Mouse (Mus musculus): ENCODE data around the gene 4930523C07Rik. TPM values are rescaled to one million over a fixed set of nuclear protein-coding genes. Genes with fewer than 3 reads are reported as not detected.

Gene 4930523C07Rik
- polyA plus RNA-seq (2015; fragmentation: Nextera tagmentation; extraction: Ambion mirVana): 11.8 TPM in 2 replicates

DNA sequence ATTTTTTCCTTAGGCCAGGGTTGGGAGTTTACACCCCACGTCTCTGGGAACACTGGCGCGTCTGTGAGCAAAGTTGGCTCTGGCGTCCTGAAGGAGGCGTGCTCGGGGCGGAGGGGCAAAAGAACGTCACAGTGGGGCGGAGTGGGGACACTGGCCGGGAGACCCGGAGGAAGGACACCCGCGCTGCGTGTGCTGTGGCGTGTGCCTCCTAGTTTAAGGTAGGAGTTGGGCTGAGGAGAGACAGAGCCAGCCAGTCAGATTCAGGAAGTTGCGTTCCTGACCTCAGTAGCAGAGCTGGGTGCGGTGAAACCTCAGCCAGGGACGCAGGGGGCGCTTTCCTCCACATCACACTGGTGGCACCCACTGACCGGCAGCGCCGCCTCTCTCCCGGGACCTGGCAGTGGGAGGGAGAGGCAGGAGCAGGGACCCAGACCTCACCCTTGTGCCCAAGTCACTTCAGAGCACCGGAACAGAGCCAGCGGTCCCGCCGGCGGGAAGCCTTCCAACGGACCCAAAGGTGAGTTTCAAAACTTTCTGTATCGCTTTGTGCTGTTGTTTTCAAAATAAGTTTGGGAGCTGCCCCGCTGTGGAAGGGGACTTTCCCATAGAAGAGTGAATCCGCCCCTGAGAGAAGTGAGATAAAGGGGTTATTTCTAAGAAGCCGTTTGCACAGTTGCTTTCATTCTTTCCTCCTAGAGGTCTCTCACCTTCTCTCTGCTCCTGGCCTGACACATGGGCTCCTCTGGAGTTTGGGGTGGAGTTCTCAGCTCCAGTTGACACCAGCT, at the start of gene 4930523C07Rik:
4930523C07Rik (plus strand) TSS at position 146 of the 785 bp plus-strand sequence.
- no peaks in the 10 kb centered on the region; the same call in 1 of the 2 replicates for H3K27me3 ChIP-seq
- H3K27ac ChIP-seq: no peak within 1 kb of the TSS; the same call in 1 of the 2 replicates
- peak within 1 kb of the TSS; percentile 72 for H3K9ac ChIP-seq
- peak within 1 kb of the TSS; percentile 82 for H3K4me2 ChIP-seq (replicated peaks)
- no peaks in the 10 kb centered on the region for H3K36me3 ChIP-seq
- no peaks in the 10 kb centered on the region for H3K9me3 ChIP-seq
- peak within 1 kb of the TSS; percentile 51 for H3K4me3 ChIP-seq
- whole genome bisulfite sequencing: 4% methylated on average over 33 of the region's 33 CpGs
- peak; percentile 67 for ATAC-seq (ENCODE audit: low FRiP score, low read depth)
- H3K4me1 ChIP-seq: 0 out of 2 replicates have a peak, but pooled peaks cover 5% of the 10 kb centered on the region

GRCm38 (mm10) chr1:159997329-159997728, 46.9 kb upstream of the 4930523C07Rik start:
- Histone ChIP-seq H3K9ac (no peak overlapping the region), H3K4me3 (no peak overlapping the region), H3K4me2 (replicated peaks) (no peak overlapping the region), H3K27ac (no peak overlapping the region), H3K36me3 (no peaks in the 10 kb centered on the region), H3K9me3 (no peaks in the 10 kb centered on the region), H3K27me3 (no peaks in the 10 kb centered on the region), H3K4me1 (no peaks in the 10 kb centered on the region)
- ATAC-seq (ENCODE audit: low FRiP score, low read depth): no peak
- WGBS: 60% methylated on average over 2 of the region's 2 CpGs

GRCm38 (mm10) chr1:159998349-159998748, 45.8 kb upstream of the 4930523C07Rik start:
- Histone ChIP-seq H3K4me1 (no peaks in the 10 kb centered on the region), H3K9ac (no peak overlapping the region), H3K9me3 (no peaks in the 10 kb centered on the region), H3K4me2 (replicated peaks) (no peak overlapping the region), H3K27ac (no peak overlapping the region), H3K36me3 (no peaks in the 10 kb centered on the region), H3K4me3 (no peak overlapping the region), H3K27me3 (no peaks in the 10 kb centered on the region)
- WGBS: 76% methylated on average over 1 of the region's 1 CpGs
- ATAC-seq (ENCODE audit: low FRiP score, low read depth): no peak

GRCm38 (mm10) chr1:159999232-159999631, 45.0 kb upstream of the 4930523C07Rik start:
- Histone ChIP-seq H3K4me1 (no peaks in the 10 kb centered on the region), H3K9me3 (no peaks in the 10 kb centered on the region), H3K27ac (no peak overlapping the region), H3K9ac (no peak overlapping the region), H3K4me2 (replicated peaks) (no peak overlapping the region), H3K4me3 (no peak overlapping the region), H3K36me3 (no peaks in the 10 kb centered on the region), H3K27me3 (no peaks in the 10 kb centered on the region)
- WGBS: 77% methylated on average over 3 of the region's 3 CpGs
- ATAC-seq (ENCODE audit: low FRiP score, low read depth): no peak

DNA sequence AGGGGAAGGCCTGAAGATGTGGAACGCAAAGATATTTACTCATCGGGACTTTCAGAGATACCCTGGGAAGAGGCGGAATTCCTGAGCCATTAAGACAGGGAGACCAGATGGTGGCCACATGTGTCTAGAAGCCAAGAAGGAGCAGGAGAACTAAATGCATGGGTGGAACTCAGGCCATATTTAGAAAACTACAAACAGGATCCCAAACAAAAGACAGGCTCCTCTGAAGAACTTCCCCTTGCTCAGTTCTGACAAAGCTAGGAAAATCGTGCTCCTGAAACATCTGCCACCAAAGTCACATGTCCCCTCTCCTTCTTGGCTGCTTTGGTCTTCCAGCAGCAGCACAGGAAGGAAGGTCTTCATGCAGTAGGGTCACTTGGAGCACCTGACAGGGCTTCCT, 38.9 kb upstream of the 4930523C07Rik start:
- Histone ChIP-seq H3K4me3 (no peak overlapping the region), H3K27me3 (no peaks in the 10 kb centered on the region), H3K9ac (no peak overlapping the region), H3K4me1 (no peaks in the 10 kb centered on the region), H3K27ac (no peak overlapping the region), H3K36me3 (no peaks in the 10 kb centered on the region), H3K9me3 (no peaks in the 10 kb centered on the region), H3K4me2 (replicated peaks) (no peak overlapping the region)
- ATAC-seq (ENCODE audit: low FRiP score, low read depth): no peak
- WGBS: 76% methylated on average over 4 of the region's 4 CpGs

DNA sequence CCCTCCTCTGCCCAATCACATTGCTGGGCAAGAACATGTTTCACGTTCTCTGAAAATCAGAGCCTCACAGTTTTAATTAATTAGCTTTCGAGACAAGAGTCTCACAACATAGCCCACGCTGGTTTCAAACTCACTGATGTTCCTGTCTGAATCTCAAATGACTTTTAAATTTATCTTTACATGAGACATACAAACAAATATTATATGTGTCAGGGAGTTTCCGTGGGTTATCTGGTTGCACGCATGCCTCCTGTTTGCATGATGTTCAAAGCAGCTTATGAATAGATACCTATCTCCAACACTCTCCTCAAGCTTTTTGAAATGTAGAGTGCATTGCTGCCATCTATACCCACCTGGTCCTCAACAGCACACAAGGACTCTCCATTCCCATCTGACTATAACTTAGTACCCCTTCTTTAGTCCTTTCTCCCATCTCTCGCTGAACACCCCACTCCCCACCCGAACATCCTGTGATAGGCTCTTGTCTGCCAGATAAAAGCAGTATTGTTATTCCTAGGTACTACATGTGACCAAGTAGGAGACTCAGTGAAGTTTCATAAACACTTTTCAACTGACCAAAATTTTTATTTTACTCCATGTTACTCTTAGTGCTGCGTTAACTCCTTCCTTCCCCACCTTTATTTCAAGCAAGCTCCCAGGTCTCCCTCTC, 37.1 kb upstream of the 4930523C07Rik start:
- 90% methylated on average over 8 of the region's 8 CpGs for WGBS
- Histone ChIP-seq H3K27ac (no peak overlapping the region), H3K27me3 (no peaks in the 10 kb centered on the region), H3K4me1 (no peaks in the 10 kb centered on the region), H3K36me3 (no peaks in the 10 kb centered on the region), H3K4me2 (replicated peaks) (no peak overlapping the region), H3K4me3 (no peak overlapping the region), H3K9me3 (no peaks in the 10 kb centered on the region), H3K9ac (no peak overlapping the region)
- ATAC-seq (ENCODE audit: low FRiP score, low read depth): no peak

DNA sequence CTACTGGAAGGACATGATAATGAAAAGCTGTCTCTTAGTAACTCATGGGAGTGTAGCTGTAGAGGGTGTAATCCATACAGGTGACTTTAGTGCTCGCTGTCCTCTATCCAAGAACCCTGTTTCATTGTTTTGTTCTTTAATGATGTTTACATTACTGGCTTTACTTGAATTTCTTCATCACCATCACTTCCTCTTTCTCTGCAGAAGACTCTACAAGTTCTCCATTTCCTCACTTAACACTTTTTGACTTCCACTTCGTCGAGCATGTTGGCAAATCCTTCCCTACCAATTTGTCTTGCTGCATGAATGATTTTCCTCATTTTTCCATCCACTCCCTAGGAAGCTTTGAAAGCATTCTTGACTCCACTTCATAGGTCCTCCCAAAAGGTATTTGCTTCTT, 31.1 kb upstream of the 4930523C07Rik start:
- WGBS: 84% methylated on average over 3 of the region's 3 CpGs
- no peak overlapping the region for H3K4me2 ChIP-seq (replicated peaks)
- no peaks in the 10 kb centered on the region for H3K27me3 ChIP-seq
- H3K9ac ChIP-seq: no peak overlapping the region
- no peak overlapping the region for H3K4me3 ChIP-seq
- no peaks in the 10 kb centered on the region for H3K36me3 ChIP-seq
- no peaks in the 10 kb centered on the region for H3K9me3 ChIP-seq
- ATAC-seq (ENCODE audit: low FRiP score, low read depth): no peak
- H3K27ac ChIP-seq: no peak overlapping the region
- H3K4me1 ChIP-seq: no peaks in the 10 kb centered on the region

DNA sequence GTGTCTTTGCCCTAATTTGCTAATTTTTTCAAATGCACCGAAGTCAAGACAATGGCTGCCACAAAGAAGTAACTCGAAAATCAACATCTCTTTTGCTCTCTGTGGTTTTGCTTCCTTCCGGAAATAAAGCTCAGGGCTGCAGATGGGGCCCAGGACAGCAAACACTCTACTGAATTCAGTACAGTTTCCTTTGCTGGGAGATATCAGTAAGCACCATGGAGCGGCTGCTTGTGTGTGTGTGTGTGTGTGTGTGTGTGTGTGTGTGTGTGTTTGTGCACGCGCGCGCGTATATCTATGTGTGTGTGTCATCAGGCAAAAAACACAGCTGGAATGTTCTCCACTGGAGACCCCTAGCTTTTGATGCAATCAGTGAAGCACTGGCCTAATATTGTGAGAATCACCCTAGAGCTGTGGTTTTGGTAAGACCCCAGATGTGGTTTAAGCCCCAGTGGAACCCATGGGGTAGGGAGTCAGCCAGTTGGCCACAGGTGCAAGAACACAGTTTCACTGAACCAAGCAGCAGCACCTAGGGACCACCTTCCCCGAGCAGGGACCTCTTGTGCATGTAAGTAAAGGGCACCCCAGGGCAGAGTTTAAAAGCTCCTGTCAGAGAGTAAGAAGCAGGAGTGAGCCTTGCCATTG, 19.7 kb upstream of the 4930523C07Rik start:
- Histone ChIP-seq H3K4me1 (no peaks in the 10 kb centered on the region), H3K9ac (no peak overlapping the region), H3K9me3 (no peaks in the 10 kb centered on the region), H3K36me3 (no peaks in the 10 kb centered on the region), H3K4me3 (no peak overlapping the region), H3K27me3 (no peaks in the 10 kb centered on the region), H3K27ac (no peak overlapping the region), H3K4me2 (replicated peaks) (no peak overlapping the region)
- ATAC-seq (ENCODE audit: low FRiP score, low read depth): no peak
- 91% methylated on average over 10 of the region's 10 CpGs for WGBS

GRCm38 (mm10) chr1:160025146-160025894, 18.9 kb upstream of the 4930523C07Rik start:
- H3K4me1 ChIP-seq: no peaks in the 10 kb centered on the region
- no peaks in the 10 kb centered on the region for H3K36me3 ChIP-seq
- 71% methylated on average over 11 of the region's 11 CpGs for WGBS
- no peak for ATAC-seq (ENCODE audit: low FRiP score, low read depth)
- no peak overlapping the region for H3K27ac ChIP-seq
- no peaks in the 10 kb centered on the region for H3K27me3 ChIP-seq
- H3K4me2 ChIP-seq (replicated peaks): no peak overlapping the region
- no peaks in the 10 kb centered on the region for H3K9me3 ChIP-seq
- no peak overlapping the region for H3K4me3 ChIP-seq
- no peak overlapping the region for H3K9ac ChIP-seq

DNA sequence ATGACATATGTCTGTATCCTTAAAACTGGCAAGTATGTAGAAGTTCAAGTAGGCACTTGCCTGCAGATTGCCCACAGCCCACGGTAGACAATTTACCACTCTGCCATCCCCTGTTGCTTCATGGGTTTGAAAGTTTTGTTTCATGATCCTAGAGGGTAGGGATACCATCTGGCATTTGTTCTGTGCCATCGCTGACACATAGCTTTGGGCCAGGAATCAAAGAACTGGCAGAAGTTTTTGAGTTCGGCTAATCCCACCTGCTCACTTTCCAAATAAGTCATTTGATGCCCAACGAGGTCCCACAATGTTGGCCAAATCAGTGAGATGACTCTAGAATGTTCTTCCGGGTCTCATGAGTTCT, 18.3 kb upstream of the 4930523C07Rik start:
- Histone ChIP-seq H3K9ac (no peak overlapping the region), H3K27me3 (no peaks in the 10 kb centered on the region), H3K4me2 (replicated peaks) (no peak overlapping the region), H3K36me3 (no peaks in the 10 kb centered on the region), H3K4me1 (no peaks in the 10 kb centered on the region), H3K27ac (no peak overlapping the region), H3K4me3 (no peak overlapping the region), H3K9me3 (no peaks in the 10 kb centered on the region)
- whole genome bisulfite sequencing: 80% methylated on average over 5 of the region's 5 CpGs
- no peak for ATAC-seq (ENCODE audit: low FRiP score, low read depth)

DNA sequence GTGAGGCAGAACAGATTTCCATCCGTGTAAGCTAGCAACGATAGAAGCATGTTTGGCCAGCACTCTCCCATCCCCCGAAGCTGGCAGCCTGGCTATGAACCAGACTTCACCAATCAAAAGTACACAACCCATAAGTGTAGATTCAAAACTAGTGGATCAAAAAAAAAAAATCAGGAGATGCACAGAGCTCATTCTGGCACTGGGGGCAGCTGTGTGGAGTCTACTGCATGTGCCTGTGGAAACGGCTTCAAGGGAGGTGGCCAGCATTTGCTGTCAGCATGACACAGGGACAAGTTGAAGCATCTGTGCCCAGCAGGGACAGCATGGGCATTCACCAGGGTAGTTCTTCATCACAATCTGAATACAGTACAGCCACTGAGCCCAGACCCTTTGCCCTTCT, 16.2 kb upstream of the 4930523C07Rik start:
- 67% methylated on average over 4 of the region's 4 CpGs for WGBS

More for the DNA sequence above, 16.2 kb upstream of the 4930523C07Rik start:
- Histone ChIP-seq H3K27ac (no peak overlapping the region), H3K4me2 (replicated peaks) (no peak overlapping the region), H3K27me3 (no peaks in the 10 kb centered on the region), H3K9me3 (no peaks in the 10 kb centered on the region), H3K4me1 (no peaks in the 10 kb centered on the region), H3K36me3 (no peaks in the 10 kb centered on the region), H3K9ac (no peak overlapping the region), H3K4me3 (no peak overlapping the region)
- no peak for ATAC-seq (ENCODE audit: low FRiP score, low read depth)
